Mouse (Mus musculus) lung, postnatal 14 days (tissue): ENCODE measurements at regions not wholly inside any gene's neighbourhood (a gene's known extent, or its start where the extent isn't known, plus 50 kb on each side); places are given as distances from the start of the nearest gene placed in this dataset.
A peak's percentile ranks its signal among the peaks of the same experiment; 100 is the strongest.

Experiments
- DNase-seq: peaks from one replicate; pipeline ENCODE4 v3.0.0; 2021

DNA sequence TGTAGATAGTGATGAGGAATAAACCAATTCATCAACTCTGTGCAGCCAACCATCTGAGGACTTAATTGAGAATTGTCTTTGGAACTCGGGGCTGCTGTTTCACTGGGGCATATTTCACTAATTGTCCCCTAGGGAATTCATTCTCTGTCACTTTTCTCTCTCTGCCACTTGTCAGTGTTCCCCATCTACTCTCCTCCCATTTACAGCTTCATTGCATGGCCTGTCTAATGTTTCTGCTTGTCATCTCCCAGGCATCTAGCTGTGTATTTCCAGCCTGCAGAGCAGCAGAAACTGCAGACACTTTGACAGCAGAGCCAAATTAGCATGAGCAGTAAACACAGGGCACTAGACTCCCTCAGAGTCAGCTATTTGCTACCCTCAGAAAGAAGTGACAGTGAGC is 1105.2 kb downstream of the Ntrk3 start:
- DNase-seq = no peak

DNA sequence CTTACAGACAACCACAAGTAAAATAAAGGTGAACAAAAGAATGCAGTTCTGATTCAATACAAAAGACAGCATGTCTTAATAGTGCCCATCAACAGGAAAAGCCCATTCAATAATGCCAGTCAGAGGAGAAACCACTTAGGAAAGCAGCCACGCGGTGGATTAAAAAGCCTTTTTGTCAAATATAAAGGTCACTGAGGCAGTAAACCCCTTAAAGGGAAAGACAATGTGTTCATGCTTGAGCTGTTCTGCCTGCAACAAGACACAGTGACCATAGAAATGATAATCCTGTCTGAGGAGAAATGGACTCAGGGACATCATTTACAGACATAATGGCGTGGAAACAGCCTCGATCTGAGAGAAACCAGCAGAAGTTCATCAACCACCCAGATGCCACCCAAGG is 1114.3 kb downstream of the Ntrk3 start:
- no peak for DNase-seq

GRCm38 (mm10) chr7:77622934-77623333 is 1114.9 kb downstream of the Ntrk3 start:
- no peak for DNase-seq

GRCm38 (mm10) chr7:77572872-77573271 is 1164.9 kb downstream of the Ntrk3 start:
- DNase-seq = no peak

- no peak for DNase-seq
Observed at GRCm38 (mm10) chr7:77559095-77559494, 1178.7 kb downstream of the Ntrk3 start.

DNA sequence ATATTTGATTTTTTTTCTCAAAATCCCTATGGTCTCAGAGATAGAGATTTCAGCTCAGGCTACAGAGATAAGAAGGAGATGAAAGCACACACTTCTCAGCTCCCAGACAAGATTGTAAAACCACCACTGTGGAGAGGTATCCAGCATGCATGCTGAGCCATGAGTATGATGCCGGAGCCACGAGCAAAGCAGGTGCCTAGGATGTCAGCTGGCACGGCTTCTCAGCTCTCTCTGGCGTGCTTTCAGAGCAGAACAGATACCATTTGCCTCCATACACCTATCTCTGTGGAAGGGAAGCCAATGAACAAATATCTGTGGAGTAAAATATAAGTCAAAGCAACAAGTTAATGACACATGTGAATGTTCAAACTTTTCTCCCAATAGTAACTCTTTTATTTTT is 1179.3 kb downstream of the Ntrk3 start:
- no peak for DNase-seq

DNA sequence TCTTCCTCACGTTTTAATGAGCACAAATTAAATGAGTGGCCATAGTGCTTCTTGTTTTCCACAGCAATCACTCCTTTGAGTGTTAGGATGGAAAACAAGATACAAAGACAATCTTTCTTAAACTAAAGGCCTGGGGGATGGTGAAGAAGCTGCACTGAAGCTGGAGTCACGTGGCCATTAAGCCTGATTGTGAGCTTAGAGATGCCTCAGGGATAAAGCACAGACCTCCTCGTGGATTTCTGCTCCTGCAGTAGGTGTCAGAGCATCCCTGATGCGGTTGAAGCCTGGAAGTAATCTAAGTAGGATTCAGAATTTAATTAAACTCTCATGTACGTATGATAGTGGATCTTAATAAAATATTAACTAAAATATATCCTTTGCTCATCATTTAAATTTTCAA is 1200.9 kb downstream of the Ntrk3 start:
- no peak for DNase-seq

- no peak for DNase-seq
Observed at GRCm38 (mm10) chr7:77527906-77528305, 1209.9 kb downstream of the Ntrk3 start.

GRCm38 (mm10) chr7:77509586-77509985 is 1228.2 kb downstream of the Ntrk3 start:
- DNase-seq = no peak

DNA sequence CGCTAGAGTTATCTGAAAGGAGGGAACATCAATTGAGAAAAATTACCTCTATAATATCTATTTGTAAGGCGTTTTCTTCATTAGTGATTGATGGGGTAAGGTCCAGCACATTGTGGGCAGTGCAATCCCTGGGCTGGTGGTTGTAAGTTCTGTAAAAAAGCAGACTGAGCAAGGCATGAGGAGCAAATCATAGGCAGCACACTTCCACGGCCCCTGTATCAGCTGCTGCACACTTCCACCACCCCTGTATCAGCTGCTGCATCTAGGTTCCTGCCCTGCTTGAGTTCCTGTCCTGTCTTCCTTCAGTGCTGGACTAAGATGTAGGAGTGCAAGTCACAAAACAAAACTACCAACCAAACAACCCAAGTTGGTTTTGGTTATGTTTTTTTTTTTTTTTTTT is 1230.2 kb downstream of the Ntrk3 start:
- no peak for DNase-seq

DNA sequence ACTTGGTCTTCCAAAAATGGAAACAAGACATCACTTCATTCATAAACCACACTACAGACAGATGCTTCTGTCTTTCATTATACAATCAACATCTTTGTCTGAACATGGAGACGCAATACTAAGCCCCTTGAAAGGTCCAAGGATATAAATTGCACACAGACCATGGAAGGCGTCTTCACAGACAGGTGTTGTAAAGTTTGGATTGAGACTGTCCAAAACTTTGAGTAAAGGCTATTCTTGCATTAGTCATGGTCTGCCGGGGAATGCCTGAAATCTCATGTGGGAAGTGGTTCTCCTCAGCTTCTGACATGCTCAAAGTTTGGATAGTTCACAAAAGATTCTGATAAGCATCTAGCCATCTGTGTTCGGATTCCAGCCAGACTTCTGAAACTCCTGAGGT is 1235.2 kb downstream of the Ntrk3 start:
- no peak for DNase-seq

DNA sequence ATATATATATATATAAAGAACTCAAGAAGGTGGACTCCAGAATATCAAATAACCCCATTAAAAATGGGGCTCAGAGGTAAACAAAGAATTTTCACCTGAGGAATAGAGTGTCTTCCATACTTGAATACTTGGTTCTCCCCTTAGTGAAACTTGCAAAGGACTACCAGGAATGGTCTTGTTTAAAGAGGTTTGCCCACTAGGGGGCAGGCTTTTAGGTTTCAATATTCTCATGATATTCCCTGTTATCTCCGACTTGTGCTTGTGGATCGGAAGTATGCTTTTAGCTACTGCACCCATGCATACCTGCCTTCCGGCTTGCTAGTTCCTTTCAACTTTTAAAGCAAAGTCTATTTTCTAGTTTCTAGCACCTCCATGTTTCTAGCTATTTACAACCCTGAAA is 1242.7 kb downstream of the Ntrk3 start:
- no peak for DNase-seq

DNA sequence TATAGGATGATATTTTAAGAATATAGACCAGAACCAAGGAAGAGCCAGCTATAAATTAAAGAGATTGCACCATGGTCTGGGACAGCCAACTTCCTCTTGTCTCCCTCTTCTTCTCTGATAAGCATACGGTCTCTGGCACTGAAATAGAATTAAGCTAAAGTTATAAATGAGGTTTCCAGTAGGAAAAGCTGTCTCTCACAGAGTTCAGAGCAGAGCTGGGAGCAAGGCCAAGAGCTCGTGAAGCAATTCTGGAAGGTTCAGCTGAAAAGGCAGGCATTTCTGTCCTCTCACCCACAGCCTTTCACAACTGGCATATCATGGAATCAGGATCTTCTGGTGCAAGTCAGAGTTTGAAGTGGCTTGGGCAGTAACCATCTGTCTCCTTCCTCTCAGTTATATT is 1247.8 kb downstream of the Agbl1 start:
- DNase-seq = peak; percentile 1

GRCm38 (mm10) chr7:77446052-77446367 is 1216.3 kb downstream of the Agbl1 start:
- no peak for DNase-seq

DNA sequence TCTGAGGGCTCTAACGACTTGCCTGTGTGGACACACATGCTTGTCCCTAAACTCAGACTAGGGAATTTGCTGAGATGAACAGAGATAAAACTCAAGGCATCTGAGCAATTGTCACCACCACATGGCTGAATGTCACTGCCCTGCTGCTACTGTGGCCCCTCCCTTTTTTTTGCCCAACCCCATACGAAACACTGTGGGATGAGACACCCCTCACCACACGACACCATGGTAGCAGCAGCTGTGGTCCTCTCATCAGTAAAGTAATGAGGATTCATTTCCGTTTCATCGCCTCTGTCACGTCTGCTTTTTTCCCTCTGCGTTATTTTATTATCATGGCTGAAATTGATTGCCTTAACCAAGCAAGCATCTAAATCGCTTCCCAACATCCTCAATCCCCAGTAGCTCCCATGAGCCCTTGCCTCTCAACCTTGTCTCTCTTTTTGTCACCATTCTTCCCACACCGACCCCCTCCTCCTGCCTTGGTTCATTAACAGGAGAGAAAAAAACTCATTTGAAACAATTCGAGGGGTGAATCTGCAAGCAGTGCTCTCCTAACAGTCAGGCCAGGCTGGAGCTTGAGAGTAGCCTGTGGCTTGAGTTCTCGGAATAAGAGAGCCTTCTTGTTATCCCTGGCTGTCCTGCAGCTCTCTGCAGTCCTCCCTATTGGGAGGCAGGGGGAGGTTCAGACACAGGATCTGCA is 1215.8 kb downstream of the Agbl1 start:
- DNase-seq = no peak

- DNase-seq = no peak
Observed at GRCm38 (mm10) chr7:77441622-77442021, 1211.9 kb downstream of the Agbl1 start.

- no peak for DNase-seq
Observed at GRCm38 (mm10) chr7:77413606-77414005, 1183.9 kb downstream of the Agbl1 start.
